ENCODE assay signal across 9 mouse cellular contexts in genomic region chr6:67142179-67142578, GRCm38 (mm10).
DNase-seq lines count a peak whose midpoint lies in the region; ATAC-seq and TF ChIP-seq lines count a peak whose summit lies in the region.
"Had no signal": no experiment of that assay in that cellular context is flagged by ENCODE, and none has a peak within 500 bp of the region (broad histone marks: within the 10 kb centered on the region; RNA-seq: fewer than 3 reads in every experiment).

No protein-coding gene starts in this region.

- H3K4me2 ChIP-seq in midbrain, postnatal 0 days (ENCODE audit: low read depth, low read length, poor library complexity, severe bottlenecking): no peak overlapping the region
- H3K4me2 ChIP-seq in midbrain, embryonic 15.5 days: no peak overlapping the region

- WGBS in midbrain, postnatal 0 days: 46% methylated on average over 4 of the region's 4 CpGs
- WGBS in midbrain, embryonic 15.5 days: 47% methylated on average over 4 of the region's 4 CpGs

- no peak for DNase-seq in midbrain, postnatal 0 days (ENCODE audit: low spot score)
- peak; percentile 72 for DNase-seq in R1 (ENCODE audit: low read depth, low spot score)
- peak; percentile 78 to 89 for DNase-seq in kidney, adult 8-10 months
- DNase-seq in lung, postnatal 10 days: peak; percentile 73
- peak; percentile 85 for DNase-seq in thymus, postnatal 14 days
- DNase-seq in c-Kit-positive CD71-positive TER-119-positive erythroid progenitor cells, embryonic 14.5 days (ENCODE audit: low spot score): no peak

- no peaks in the 10 kb centered on the region for H3K9me3 ChIP-seq in midbrain, postnatal 0 days (ENCODE audit: low read length)
- H3K9me3 ChIP-seq in midbrain, embryonic 15.5 days: no peaks in the 10 kb centered on the region

- no peaks in the 10 kb centered on the region for H3K36me3 ChIP-seq in midbrain, postnatal 0 days (ENCODE audit: insufficient read depth, low read length)
- no peaks in the 10 kb centered on the region for H3K36me3 ChIP-seq in midbrain, embryonic 15.5 days (replicated peaks)

- no peak overlapping the region for H3K27ac ChIP-seq in midbrain, postnatal 0 days (ENCODE audit: low read depth, low read length)
- H3K27ac ChIP-seq in midbrain, embryonic 15.5 days: no peak overlapping the region

- no peaks in the 10 kb centered on the region for H3K27me3 ChIP-seq in midbrain, postnatal 0 days (ENCODE audit: insufficient read depth, low read length)
- no peaks in the 10 kb centered on the region for H3K27me3 ChIP-seq in midbrain, embryonic 15.5 days (replicated peaks)

- no peak overlapping the region for H3K9ac ChIP-seq in midbrain, postnatal 0 days (replicated peaks; ENCODE audit: low read length, poor library complexity, severe bottlenecking)
- H3K9ac ChIP-seq in midbrain, embryonic 15.5 days: no peak overlapping the region

- no peak overlapping the region for H3K4me3 ChIP-seq in midbrain, postnatal 0 days (ENCODE audit: low read depth, low read length)
- no peak overlapping the region for H3K4me3 ChIP-seq in midbrain, embryonic 15.5 days
- H3K4me3 ChIP-seq: erythroblast, embryonic 14.5 days had no signal

- peak; percentile 49 for TF ChIP-seq CTCF in midbrain, postnatal 0 days (IDR thresholded peaks at IDR 0.05)

- no peaks in the 10 kb centered on the region for H3K4me1 ChIP-seq in midbrain, postnatal 0 days (ENCODE audit: insufficient read depth, low read length)
- no peaks in the 10 kb centered on the region for H3K4me1 ChIP-seq in midbrain, embryonic 15.5 days

- no peak for ATAC-seq in midbrain, postnatal 0 days (ENCODE audit: low FRiP score)
- no peak for ATAC-seq in midbrain, embryonic 15.5 days (replicated peaks)
- ATAC-seq in common myeloid progenitor, adult 5-6 weeks (replicated peaks; ENCODE audit: low read depth, poor library complexity, severe bottlenecking): peak; percentile 39

Comparison
In these comparisons a context has a peak if more than half of its experiments do, and no peak if none do; other contexts are left out.
1. DNase-seq: peak in R1 (single experiment), kidney, adult 8-10 months (2 of 2), lung, postnatal 10 days (single experiment) and thymus, postnatal 14 days (single experiment); none in midbrain, postnatal 0 days (single experiment) and c-Kit-positive CD71-positive TER-119-positive erythroid progenitor cells, embryonic 14.5 days (single experiment).